Mouse (Mus musculus) olfactory bulb, adult 2 months (tissue): Measurements from ENCODE around the gene Tmem164.

ENCODE experiments used
- CTCF ChIP-seq: fragments of 200-500 bp; IDR thresholded peaks from 2 replicates; pipeline ENCODE4 v1.5.1; 2012; ENCODE audit warnings: low read depth, mild to moderate bottlenecking, low read length, moderate library complexity; ENCODE audit not compliant: insufficient read depth
- POLR2A ChIP-seq: fragments of 200-500 bp; IDR thresholded peaks from 2 replicates; pipeline ENCODE4 v1.6.1; 2012; ENCODE audit warnings: mild to moderate bottlenecking, low read depth, low read length, moderate library complexity; ENCODE audit not compliant: insufficient read depth

DNA sequence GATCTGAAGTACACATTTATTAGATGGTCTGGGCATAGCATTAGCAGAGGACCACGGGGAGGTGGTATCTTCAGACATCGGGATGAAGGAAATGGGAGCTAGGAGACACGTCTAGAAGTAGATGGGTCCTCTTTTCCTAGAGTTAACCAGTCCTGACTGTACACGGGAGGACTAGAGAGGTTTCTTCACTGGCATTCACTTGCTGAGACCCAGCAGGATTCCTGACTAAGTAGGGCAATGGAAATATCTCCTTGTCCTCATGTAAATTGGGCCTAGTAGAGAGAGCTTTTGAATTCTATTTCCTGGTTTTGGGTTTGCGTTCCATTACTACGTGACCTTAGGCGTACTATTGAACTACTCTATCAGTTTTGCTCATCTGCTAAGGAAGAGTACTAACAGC is 13.1 kb downstream of the Tmem164 start:
- TF ChIP-seq POLR2A (no peak), CTCF (no peak)
